Mouse (Mus musculus): ENCODE results near the gene Psme1. TPM values are rescaled to one million over a fixed set of nuclear protein-coding genes. Genes with fewer than 3 reads are reported as not detected.
A peak's percentile ranks its signal among the peaks of the same experiment; 100 is the strongest.

Psme1 gene
- polyA plus RNA-seq, 2 experiments, result 51.1 to 99.9 TPM

DNA sequence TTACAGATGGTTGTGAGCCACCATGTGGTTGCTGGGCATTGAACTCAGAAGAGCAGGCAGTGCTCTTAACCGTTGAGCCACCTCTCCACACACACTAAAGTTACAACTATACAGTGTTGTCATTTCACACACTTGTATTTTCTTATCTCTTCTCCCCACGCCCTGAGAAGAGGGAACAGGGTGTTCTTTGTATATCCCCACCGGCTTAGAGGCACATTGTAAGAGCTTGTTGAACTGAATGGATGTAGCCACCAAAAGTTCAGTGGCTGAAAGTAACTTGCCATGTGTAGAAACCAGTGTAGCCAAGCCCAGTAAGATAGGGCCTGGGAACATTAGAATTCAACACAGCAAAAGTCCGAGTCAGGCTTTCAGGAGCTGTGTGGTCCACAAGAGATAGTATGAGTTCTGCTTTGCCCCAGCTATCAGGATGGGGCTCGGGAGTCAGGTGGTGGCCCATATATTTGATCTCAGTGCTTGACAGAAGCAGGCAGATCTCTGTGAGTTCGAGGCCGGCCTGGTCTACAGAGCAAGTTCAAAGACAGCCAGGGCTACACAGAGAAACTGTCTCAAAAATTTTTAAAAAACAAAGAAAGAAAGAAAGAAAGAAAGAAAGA, 36.7 kb downstream of the Psme1 start:
- no peaks in the 10 kb centered on the region for H3K27me3 ChIP-seq (ENCODE audit: control insufficient read depth, insufficient read depth, low read length)
- H3K4me1 ChIP-seq (replicated peaks; ENCODE audit: control insufficient read depth in 2 of 2, insufficient read depth in 2 of 2, low read length in 1 of 2), result peaks cover 19 to 29% of the 10 kb centered on the region in 2 experiments
- H3K36me3 ChIP-seq (replicated peaks; ENCODE audit: control insufficient read depth, insufficient read depth, low read depth), result peaks cover 1% of the 10 kb centered on the region
- H3K9ac ChIP-seq (replicated peaks), result peak overlapping the region; percentile 38; the same call in 1 of the 2 replicates
- H3K27ac ChIP-seq, result peak overlapping the region; percentile 76
- no peaks in the 10 kb centered on the region for H3K9me3 ChIP-seq (ENCODE audit: control insufficient read depth, low read length)
- WGBS (ENCODE audit: insufficient replicate concordance), result 24% methylated on average over 7 of the region's 7 CpGs
- peak; percentile 45 to 80 (median 61) for DNase-seq (ENCODE audit: low read depth in 3 of 3, low spot score in 3 of 3)
- peak; percentile 82 for ATAC-seq (ENCODE audit: insufficient read depth)
- TF ChIP-seq CTCF (IDR thresholded peaks at IDR 0.05; ENCODE audit: low read depth) (no peak), EP300 (IDR thresholded peaks at IDR 0.05; ENCODE audit: low read depth) (peak; percentile 84)
- H3K4me3 ChIP-seq (ENCODE audit: insufficient read depth in 1 of 2, low read depth in 2 of 2, low read length in 2 of 2), result no peak overlapping the region
- H3K4me2 ChIP-seq (ENCODE audit: low read depth), result no peak overlapping the region

DNA sequence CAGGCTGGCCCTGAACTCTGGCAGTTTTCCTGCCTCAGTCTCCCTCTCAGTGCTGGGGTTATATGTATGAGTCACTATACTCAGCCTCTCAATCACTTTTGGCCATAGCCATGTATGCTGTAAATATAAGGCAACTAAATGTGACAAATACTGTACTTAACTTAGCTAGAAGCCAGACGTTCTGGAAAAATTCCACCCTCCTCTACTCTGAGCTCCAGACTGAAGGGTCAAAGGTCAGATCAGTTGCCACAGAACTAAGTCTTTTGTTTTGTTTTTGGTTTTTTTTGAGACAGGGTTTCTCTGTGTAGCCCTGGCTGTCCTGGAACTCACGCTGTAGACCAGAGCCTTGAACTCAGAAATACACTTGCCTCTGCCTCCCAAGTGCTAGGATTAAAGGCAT, 38.0 kb downstream of the Psme1 start:
- H3K27ac ChIP-seq, result no peak overlapping the region
- WGBS (ENCODE audit: insufficient replicate concordance), result 48% methylated on average over 2 of the region's 2 CpGs

DNA sequence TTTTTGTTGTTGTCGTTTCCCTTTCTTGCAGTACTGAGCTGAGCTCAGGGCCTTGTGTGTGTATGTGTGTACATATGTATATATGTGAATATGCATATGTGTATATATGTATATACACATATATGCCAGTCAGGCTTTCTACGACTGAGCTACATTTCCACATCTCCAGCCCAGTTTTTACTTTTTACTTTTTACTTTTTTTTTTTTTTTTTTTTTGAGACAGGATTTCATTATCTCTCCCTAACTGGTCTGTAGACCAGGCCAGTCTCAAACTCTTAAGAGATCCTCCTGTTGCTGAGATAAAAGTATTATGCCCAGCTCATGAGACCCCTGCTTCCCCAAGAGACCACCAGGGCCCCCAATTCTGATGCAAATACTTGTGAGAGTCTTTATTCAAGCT, 38.9 kb downstream of the Psme1 start:
- WGBS (ENCODE audit: insufficient replicate concordance), result 56% methylated on average over 2 of the region's 2 CpGs
- no peak overlapping the region for H3K27ac ChIP-seq
- H3K9me3 ChIP-seq (ENCODE audit: control insufficient read depth, low read length), result no peaks in the 10 kb centered on the region
- DNase-seq (ENCODE audit: low read depth in 3 of 3, low spot score in 3 of 3), result no peak
- H3K4me3 ChIP-seq (ENCODE audit: insufficient read depth in 1 of 2, low read depth in 2 of 2, low read length in 2 of 2), result no peak overlapping the region
- H3K4me1 ChIP-seq (replicated peaks; ENCODE audit: control insufficient read depth in 2 of 2, insufficient read depth in 2 of 2, low read length in 1 of 2), result peaks cover 19 to 29% of the 10 kb centered on the region in 2 experiments
- no peaks in the 10 kb centered on the region for H3K27me3 ChIP-seq (ENCODE audit: control insufficient read depth, insufficient read depth, low read length)
- H3K36me3 ChIP-seq (replicated peaks; ENCODE audit: control insufficient read depth, insufficient read depth, low read depth), result no peaks in the 10 kb centered on the region
- H3K4me2 ChIP-seq (ENCODE audit: low read depth), result no peak overlapping the region
- TF ChIP-seq EP300 (IDR thresholded peaks at IDR 0.05; ENCODE audit: low read depth), result no peak
- TF ChIP-seq CTCF (IDR thresholded peaks at IDR 0.05; ENCODE audit: low read depth), result no peak
- no peak overlapping the region for H3K9ac ChIP-seq (replicated peaks)
- no peak for ATAC-seq (ENCODE audit: insufficient read depth)

More for the DNA sequence above, 38.0 kb downstream of the Psme1 start:
- H3K4me1 ChIP-seq (replicated peaks; ENCODE audit: control insufficient read depth in 2 of 2, insufficient read depth in 2 of 2, low read length in 1 of 2), result peaks cover 19 to 29% of the 10 kb centered on the region in 2 experiments
- H3K9me3 ChIP-seq (ENCODE audit: control insufficient read depth, low read length), result no peaks in the 10 kb centered on the region
- TF ChIP-seq CTCF (IDR thresholded peaks at IDR 0.05; ENCODE audit: low read depth) (no peak), EP300 (IDR thresholded peaks at IDR 0.05; ENCODE audit: low read depth) (no peak)
- H3K9ac ChIP-seq (replicated peaks), result no peak overlapping the region
- no peak for ATAC-seq (ENCODE audit: insufficient read depth)
- no peak for DNase-seq (ENCODE audit: low read depth in 3 of 3, low spot score in 3 of 3)
- H3K36me3 ChIP-seq (replicated peaks; ENCODE audit: control insufficient read depth, insufficient read depth, low read depth), result no peaks in the 10 kb centered on the region
- no peak overlapping the region for H3K4me2 ChIP-seq (ENCODE audit: low read depth)
- H3K4me3 ChIP-seq (ENCODE audit: insufficient read depth in 1 of 2, low read depth in 2 of 2, low read length in 2 of 2), result no peak overlapping the region
- no peaks in the 10 kb centered on the region for H3K27me3 ChIP-seq (ENCODE audit: control insufficient read depth, insufficient read depth, low read length)

GRCm38 (mm10) chr14:55617822-55618221, 39.9 kb downstream of the Psme1 start, which contains the start of gene Rec8:
Rec8 (plus strand) TSS chr14:55618037.
- ATAC-seq (ENCODE audit: insufficient read depth), result peak; percentile 63
- TF ChIP-seq CTCF (IDR thresholded peaks at IDR 0.05; ENCODE audit: low read depth), result peak; percentile 52
- no peak for TF ChIP-seq EP300 (IDR thresholded peaks at IDR 0.05; ENCODE audit: low read depth)
- Histone ChIP-seq H3K4me3 (ENCODE audit: insufficient read depth in 1 of 2, low read depth in 2 of 2, low read length in 2 of 2) (peak within 1 kb of the TSS; percentile 30 to 37), H3K9me3 (ENCODE audit: control insufficient read depth, low read length) (no peaks in the 10 kb centered on the region), H3K27ac (peak within 1 kb of the TSS; percentile 4; the same call in 1 of the 2 replicates), H3K4me2 (ENCODE audit: low read depth) (peak within 1 kb of the TSS; percentile 69), H3K9ac (replicated peaks) (peak within 1 kb of the TSS; percentile 49), H3K27me3 (ENCODE audit: control insufficient read depth, insufficient read depth, low read length) (no peaks in the 10 kb centered on the region), H3K4me1 (replicated peaks; ENCODE audit: control insufficient read depth in 2 of 2, insufficient read depth in 2 of 2, low read length in 1 of 2) (peaks cover 19 to 29% of the 10 kb centered on the region in 2 experiments), H3K36me3 (replicated peaks; ENCODE audit: control insufficient read depth, insufficient read depth, low read depth) (no peaks in the 10 kb centered on the region)
- WGBS (ENCODE audit: insufficient replicate concordance), result 28% methylated on average over 21 of the region's 21 CpGs
- DNase-seq (ENCODE audit: low read depth in 3 of 3, low spot score in 3 of 3), result peak in 2 of 3 experiments; percentile 27 to 64

- Histone ChIP-seq H3K36me3 (replicated peaks; ENCODE audit: control insufficient read depth, insufficient read depth, low read depth) (no peaks in the 10 kb centered on the region), H3K27ac (no peak overlapping the region; the same call in 1 of the 2 replicates), H3K4me1 (replicated peaks; ENCODE audit: control insufficient read depth in 2 of 2, insufficient read depth in 2 of 2, low read length in 1 of 2) (peaks cover 19 to 25% of the 10 kb centered on the region in 2 experiments), H3K9me3 (ENCODE audit: control insufficient read depth, low read length) (no peaks in the 10 kb centered on the region), H3K4me3 (ENCODE audit: insufficient read depth in 1 of 2, low read depth in 2 of 2, low read length in 2 of 2) (peak overlapping the region; percentile 30 to 37), H3K27me3 (ENCODE audit: control insufficient read depth, insufficient read depth, low read length) (no peaks in the 10 kb centered on the region), H3K9ac (replicated peaks) (peak overlapping the region; percentile 49), H3K4me2 (ENCODE audit: low read depth) (peak overlapping the region; percentile 69)
- 17% methylated on average over 22 of the region's 22 CpGs for WGBS (ENCODE audit: insufficient replicate concordance)
- DNase-seq (ENCODE audit: low read depth in 3 of 3, low spot score in 3 of 3) (peak; percentile 44 to 53 (median 48)), ATAC-seq (ENCODE audit: insufficient read depth) (peak; percentile 50)
- no peak for TF ChIP-seq CTCF (IDR thresholded peaks at IDR 0.05; ENCODE audit: low read depth)
- peak; percentile 61; the same call in 1 of the 2 replicates for TF ChIP-seq EP300 (IDR thresholded peaks at IDR 0.05; ENCODE audit: low read depth)
Measured at GRCm38 (mm10) chr14:55618486-55619195, 40.7 kb downstream of the Psme1 start.

Measured in liver, embryonic 14.5 days (tissue).